Mouse (Mus musculus): Measurements from ENCODE around the gene C1ra.

DNA sequence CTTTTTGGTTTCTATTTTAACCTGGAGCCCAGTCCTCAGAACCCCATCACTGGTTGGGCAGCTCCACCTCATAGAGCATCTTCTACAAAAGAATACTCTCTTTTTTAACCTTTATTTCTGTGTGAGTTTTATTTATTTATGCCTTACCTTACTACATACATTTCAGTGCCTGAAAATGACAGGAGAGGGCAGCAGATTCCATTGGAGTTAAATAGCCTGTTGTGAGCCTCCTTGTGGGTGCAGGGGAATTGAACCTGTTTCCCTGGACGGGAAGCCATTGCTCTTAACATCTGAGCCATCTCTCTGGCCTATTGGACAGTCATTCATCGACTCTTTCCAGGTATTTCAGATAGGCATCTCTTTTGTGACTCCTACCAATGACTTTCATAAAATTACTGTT lies 33.2 kb downstream of the C1ra start:
- no peak for TF ChIP-seq CTCF (IDR thresholded peaks at IDR 0.05; ENCODE audit: low read depth, low read length)
- TF ChIP-seq TAL1 (conservative IDR thresholded peaks at IDR 0.05; ENCODE audit: low read depth, low read length), result no peak
- TF ChIP-seq POLR2AphosphoS5 (IDR thresholded peaks at IDR 0.05; ENCODE audit: insufficient replicate concordance, low read depth, low read length), result no peak
- TF ChIP-seq GATA1 (IDR thresholded peaks at IDR 0.05; ENCODE audit: borderline replicate concordance, low read length), result no peak
- no peak for TF ChIP-seq GATA2 (IDR thresholded peaks at IDR 0.05; ENCODE audit: borderline replicate concordance, low read depth, low read length)
